Mouse (Mus musculus) stomach, postnatal 0 days (tissue): Measurements from ENCODE around the gene H13.

ENCODE experiments used
- CTCF ChIP-seq: IDR thresholded peaks from 2 replicates; pipeline ENCODE4 v1.5.1; 2016; ENCODE audit warnings: antibody characterized with exemption, low read depth, mild to moderate bottlenecking, moderate library complexity
- EP300 ChIP-seq: optimal IDR thresholded peaks from 2 replicates; pipeline ENCODE3; 2016; ENCODE audit warnings: antibody characterized with exemption

- TF ChIP-seq CTCF (no peak), EP300 (no peak)
These were observed 46.3 kb upstream of the H13 start, which contains the start of gene Defb25 for GRCm38 (mm10) chr2:152622953-152623352.
